Mouse (Mus musculus) adrenal gland, postnatal 36 days (tissue): ENCODE measurements around the gene Pou2f3. TPM values are rescaled to one million over a fixed set of nuclear protein-coding genes. Genes with fewer than 3 reads are reported as not detected.

Experiments used
- DNase-seq, 2 experiments: peaks; one replicate each; pipeline ENCODE4 v3.0.0; 2021; ENCODE audit warnings: mixed read lengths in 1 of 2
- long read RNA-seq, 2 experiments: library from polyadenylated mRNA; stranded (forward); transcript quantifications; one replicate each; pipeline ENCODE4 v2.0.0; 2021; ENCODE audit warnings: borderline sequencing depth in 2 of 2
- total RNA-seq, 2 experiments: library from RNA; stranded (reverse); gene quantifications; 2 replicates each; pipeline ENCODE4 v1.2.3; 2021

The Pou2f3 gene
- total RNA-seq, result not detected
- long read RNA-seq, experiment 1, result 0 reads
- long read RNA-seq, experiment 2, partial matches to known transcripts, result 0 of 1 reads
- long read RNA-seq, experiment 2, other reads (novel, unspliced or antisense), result 1 of 1 reads

DNA sequence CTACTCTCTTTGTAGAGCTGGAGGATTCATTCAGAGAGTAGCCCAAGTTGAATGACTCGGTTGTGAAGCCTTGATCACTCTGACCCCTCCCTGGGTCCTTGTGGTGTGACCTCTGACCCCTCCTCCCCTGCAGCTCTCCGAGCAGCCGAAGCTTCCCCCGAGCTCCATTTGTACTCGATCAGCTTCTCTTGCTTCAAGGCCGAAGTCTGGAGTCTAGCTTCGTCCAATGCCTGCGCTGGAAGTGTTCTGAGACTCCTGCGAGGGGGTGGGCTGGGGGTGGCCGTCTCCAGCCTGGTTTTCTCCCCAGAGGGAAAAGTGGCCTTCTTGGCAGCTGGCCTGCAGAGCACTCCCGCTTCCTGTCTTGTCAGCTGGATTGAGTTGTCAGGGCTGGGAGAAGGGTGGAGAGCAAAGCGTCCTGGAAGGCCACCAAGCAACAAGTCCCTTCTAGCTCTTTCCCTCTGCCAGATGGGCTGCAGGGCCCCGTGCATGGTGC, at the start of gene Pou2f3:
Gene Pou2f3 (minus strand): TSS at position 180 of the 493 bp plus-strand sequence.
- DNase-seq, result peak; percentile 62 to 73

DNA sequence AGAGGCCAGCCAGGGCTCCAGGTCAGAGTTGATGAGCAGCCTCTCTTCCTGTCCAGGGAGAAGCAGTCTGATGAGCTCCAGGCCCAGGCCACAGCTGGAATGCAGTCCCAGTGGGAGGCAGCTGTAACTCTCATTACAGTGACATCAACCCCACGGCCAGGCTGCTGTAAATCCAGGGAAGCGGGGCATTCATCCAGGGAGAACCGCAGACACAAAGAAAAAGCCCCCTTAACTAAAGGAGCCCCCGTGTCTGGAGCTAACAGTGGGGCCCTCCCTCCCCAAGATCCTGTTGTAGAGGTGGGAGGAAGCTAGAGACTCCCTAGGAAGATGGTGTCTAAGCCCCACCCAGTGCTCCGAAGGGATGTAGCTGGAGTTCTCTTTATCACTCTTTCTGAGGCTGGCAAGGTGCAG, 43.1 kb upstream of the Pou2f3 start:
- DNase-seq, result no peak

DNA sequence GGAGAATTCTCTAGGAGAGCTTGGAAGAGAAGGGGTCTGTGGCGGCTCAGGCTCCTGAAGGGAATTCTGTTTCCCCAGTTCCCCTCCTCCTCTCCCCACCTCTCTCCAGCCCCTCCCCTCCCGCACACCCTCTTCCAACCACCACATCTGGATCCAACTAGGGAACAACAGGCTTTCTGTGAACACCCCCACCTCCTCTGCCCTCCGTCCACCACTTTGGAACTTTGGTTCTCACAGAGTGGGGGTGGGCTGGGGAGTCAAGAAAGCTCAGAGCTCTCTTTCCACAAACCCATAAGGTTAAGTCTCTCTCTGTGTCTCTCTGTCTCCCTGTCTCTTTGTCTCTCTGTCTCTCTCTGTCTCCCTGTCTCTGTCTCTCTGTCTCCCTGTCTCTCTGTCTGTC, 42.6 kb upstream of the Pou2f3 start:
- no peak for DNase-seq

DNA sequence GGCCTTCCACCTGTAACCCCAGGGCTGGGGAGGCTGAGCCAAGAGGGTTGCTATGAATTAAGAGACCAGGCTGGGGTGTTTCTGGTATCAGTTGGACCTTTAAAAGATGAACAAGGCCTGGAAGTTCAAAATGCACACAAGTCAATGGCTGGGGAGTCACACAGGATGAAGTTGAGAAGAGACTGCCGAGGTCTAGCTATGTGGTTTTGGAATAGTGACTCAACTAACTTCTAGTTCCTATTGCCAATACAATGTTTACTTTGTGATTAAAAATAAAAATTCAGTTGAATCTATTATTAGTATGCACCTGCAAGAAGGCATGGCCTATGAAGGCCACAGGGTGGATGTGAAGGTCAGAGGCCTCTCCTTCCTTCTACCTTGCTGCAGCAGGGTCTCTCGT, 41.6 kb upstream of the Pou2f3 start:
- no peak for DNase-seq

DNA sequence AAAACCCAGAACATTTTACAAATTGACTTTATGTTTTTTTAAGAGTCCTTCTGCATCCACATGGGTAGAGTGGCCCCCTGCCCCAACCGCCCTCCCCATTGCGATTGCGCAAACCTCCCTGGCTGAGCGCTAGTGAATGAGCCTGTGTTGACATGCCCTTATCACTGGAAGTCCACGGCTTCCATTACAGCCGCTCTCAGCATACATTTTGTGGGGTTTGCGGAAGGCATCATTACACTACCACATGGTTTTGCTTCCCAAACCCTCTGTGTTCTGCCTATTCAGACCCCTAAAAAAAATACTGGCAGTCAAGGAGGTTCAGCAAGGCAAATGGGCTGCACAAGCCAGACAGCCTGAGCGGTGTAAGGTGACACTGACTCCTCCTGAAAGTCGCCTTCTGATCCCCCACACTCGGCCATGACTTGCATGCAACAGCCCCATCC, 36.6 kb upstream of the Pou2f3 start:
- DNase-seq, result no peak

DNA sequence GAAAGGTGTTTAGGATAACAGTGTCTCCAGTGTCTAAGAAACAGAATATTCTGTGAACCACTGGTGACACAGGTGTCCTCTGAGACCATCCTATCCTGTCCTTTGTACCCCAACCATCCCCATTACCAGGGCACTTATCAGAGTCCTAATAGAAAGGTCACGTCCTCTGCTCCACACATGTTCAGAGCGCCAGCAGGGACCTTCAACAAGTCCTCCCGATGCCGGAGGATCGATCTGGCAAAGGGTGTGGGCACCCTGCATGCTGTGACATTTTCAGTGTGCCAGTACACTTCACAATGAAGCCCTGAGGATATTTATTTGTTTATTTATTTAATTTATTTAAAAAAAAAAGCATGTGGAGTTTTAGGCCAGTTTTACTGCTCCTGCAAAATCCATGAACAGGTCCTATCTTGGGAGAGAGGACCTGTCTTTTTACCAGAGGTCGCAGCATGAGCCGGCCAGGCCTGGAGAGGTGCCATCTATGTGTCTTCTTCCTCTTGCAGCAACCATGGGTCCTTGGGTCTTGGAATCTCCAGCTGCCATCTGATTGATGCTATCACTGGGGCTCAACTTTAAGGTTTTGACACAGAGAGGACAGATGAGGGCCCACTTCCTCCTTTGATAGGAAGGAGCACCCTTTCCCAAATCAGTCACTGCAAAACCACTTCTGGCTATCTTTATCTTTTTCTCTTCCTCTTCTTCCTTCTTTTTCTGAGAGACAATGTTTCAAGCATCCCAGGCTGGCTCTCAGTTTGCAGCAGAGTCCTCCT, 35.8 kb upstream of the Pou2f3 start:
- no peak for DNase-seq

DNA sequence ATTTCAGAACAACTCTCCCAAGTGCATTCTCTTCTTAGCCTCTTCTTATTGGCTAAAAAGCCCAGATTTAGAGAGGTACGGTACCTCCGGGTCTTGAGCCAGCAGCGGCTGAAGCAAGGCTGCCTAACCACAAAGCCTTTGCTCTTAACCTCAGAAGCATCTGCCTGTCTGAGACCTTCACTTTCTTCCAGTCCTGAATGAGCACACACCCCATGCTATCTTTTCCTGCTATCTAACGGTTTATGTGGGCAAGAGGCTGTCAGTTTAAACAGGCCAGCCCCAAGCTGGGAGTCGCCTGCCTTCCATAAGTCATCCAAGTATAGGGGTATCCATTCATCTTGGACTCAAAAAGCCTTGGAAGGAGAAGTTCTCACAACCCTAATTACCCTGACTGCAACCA, 32.3 kb upstream of the Pou2f3 start:
- DNase-seq, result no peak

DNA sequence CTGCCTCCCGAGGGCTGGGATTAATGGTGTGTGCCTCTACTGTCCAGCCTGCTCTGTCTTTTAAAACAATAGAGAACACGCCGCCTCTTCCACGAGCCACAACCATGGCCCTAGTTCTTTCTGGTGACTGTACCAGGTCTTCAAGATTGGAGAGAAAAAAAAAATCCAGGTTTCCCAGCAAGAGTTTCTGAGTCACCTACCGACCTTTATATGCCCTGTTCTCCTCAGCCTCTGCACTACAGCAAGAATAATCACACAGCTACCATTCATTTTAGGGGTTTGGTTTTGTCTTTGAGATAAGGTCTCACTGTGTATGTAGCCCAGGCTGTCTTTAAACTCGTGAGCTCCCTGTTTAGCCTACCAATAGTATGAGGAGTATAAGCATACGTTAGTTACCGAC, 31.8 kb upstream of the Pou2f3 start:
- no peak for DNase-seq

DNA sequence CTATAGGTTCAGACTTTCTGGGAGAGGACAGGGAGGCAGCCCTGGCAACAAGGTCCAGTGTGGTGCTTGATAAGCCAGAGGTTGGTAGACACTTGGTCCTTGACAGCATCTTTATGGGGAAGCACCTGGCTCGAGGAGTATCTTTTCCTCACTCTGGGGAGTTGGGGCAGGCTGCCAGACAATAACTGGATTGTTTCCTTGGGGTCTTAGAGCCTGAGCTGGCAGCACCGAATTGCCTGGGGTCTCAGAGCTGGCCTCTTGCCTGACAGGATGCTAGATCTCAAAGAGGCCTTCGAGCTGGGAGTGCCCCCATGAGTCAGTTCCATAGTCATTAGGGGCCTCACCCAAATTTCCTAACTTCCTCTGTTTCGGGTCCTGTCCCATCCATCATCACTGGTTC, 31.1 kb upstream of the Pou2f3 start:
- no peak for DNase-seq

DNA sequence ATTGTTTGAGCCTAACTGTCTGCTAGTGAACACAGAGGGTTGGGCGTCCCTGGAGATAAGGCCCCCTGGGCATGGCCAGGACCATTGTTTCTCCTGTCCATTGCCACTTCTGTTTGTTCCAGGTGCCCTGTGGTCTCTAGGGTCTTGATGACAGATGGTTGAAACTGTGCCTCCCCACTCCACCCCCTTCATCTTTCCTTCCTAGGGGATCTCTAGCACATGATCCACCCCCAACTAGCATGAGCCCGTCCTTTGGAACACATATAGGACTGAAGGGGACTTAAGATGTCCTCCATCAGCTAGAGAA, 30.4 kb upstream of the Pou2f3 start:
- no peak for DNase-seq

DNA sequence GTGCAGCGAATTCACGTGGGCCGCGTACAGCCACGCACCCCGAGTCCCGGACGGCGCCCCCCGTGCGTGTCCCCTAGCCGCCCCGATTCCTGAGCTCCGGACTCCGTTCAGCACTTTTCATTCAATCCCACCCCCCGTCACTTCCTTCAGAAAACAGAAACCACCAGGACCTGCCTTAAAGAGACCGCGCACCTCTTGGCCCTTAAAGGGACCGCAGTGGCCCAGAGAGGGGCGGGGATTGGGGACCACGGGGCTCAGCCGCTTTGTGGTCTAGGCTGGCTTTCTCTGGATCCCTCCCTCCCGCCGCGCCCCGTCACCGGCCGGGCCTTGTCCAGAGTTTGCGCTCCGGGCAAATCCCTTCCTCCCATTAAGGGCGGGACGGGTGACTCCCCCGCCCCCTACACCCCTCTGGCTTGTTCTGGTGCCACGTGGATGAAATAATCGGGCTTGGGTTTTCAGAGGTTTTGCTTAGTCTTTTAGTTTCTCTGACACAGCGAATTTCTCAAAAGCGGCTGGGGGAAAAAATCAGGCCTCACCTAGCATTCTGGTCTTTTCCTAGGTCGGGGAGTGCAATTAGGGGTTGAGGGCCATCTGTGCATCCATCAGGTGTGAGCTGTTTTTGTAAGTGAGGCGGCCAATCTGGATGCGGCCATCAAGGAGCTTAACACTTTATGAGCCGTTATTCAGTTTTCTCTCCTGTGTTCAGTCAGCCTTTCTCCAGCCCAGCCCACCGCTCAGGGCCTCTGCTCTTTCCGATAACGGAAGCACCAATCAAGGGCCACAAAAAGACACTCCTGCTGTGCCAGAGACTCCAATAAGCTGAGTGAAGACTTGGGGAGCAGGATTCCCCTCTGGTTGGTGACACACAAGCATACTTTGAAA, 29.8 kb upstream of the Pou2f3 start, which contains the start of gene Oaf:
Gene Oaf (minus strand): TSS at position 200 of the 882 bp plus-strand sequence.
- peak; percentile 83 to 93 for DNase-seq

DNA sequence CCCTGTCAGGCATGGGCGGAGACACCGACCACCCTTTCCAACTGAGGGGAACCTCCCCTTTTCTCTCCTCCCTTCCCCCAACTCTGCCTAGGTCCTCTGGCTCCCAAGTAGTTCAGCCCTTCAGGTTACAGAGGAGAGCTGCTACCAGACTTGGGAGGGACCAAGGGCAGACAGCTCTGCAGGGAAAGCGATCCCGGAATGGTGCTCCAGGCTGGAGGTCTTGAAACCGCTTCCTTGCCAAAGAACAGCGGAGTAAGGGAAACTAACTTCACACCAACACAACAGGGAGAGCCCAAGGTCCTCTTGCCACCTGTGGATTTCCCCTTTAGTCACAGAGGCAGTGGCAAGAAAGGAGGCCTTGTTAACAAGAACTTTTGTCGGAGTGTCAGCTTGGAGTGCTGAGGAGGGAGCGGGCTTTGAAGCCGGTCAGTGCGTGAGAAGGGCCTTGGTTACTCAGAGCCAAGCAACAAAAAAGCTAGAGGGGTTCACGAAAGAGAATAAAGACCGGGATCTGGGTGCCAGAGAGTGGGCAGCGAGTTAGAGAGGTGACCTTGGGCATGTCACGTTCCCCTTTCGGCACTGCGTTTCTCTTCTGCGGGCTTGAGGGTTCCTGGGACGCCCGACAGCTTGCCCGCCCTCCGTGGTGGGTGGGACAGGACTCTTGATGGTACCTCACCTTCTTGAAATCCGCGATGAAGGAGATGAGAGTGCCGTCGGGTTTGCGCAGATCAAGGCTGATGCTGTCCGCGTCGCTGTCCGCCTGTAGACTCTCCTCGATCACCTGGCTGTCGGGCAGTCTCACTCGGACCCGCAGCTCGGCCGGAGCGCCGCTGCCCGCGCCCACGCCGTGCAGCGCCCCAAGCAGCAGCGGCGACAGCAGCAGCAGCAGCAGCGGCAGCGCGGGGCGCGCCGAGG, 28.7 kb upstream of the Pou2f3 start:
- DNase-seq, result peak in 1 of 2 experiments; percentile 47

DNA sequence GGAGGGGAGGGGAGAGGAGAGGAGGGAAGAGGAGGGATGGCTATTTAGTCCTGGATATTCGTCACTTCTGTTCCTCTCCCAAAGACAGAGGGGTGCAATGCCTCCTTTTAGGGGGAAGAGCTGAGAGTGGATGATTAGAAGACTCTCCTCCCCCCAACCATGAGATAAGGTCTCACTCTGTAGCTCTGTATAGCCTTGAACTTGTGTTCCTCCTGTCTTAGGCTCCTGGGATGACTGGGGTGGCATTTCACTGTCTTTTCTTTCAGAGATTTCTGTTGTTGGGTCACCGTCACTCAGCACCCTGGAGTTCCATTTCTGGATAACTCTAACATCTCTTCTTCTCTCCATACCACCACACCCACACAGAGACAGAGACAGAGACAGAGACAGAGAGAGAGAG, 28.0 kb upstream of the Pou2f3 start:
- DNase-seq, result no peak

DNA sequence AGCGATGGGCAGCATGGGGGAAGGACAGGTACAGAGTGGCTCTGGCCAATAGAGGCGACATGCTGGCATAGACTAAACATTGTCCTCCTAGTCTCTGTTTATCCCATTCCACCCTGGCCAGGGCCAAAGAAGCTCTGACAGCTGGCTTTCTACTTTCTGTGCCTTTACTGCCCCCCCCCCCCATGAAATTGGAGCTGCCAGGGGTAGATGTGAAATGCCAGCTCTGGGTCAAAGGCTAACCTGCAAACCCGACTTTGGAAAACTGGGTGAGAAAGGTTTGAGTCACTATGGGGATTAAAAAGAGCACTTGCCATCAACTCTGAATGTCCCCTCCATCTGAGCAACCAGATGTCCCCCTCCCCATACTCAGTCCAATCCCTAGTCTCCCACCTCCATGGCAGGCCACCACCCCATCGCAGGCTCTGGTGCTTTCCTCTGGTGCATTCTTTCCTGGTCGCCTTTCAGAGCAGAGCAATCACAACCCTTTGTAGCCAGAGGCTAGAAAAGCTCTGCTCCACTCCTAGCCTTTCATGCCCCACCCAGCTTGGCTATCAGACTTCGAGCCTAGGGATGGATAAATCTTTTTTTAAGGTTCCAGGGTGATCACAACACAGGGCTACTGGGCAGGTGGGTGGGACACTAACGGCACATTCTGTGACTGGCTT, 27.1 kb upstream of the Pou2f3 start:
- no peak for DNase-seq

DNA sequence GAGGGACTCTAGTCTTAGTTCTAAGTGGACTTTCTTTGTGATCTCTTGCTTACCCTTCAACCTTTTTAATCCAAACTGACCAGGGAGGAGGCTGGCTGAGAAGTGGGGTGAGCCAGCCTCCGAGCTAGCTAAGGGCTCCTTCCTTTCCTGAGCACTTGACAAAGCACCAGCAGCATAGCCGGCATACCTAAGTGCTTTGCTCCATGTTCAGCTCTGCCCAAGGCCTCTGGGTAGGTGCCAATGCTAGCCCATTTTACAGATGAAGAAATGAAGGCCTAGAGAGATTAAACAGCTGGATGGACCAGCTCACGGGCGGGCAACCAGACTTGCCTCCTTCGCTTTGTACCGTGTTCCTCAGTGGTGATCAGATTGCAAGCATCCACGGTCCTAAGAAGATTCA, 26.4 kb upstream of the Pou2f3 start:
- DNase-seq, result no peak

DNA sequence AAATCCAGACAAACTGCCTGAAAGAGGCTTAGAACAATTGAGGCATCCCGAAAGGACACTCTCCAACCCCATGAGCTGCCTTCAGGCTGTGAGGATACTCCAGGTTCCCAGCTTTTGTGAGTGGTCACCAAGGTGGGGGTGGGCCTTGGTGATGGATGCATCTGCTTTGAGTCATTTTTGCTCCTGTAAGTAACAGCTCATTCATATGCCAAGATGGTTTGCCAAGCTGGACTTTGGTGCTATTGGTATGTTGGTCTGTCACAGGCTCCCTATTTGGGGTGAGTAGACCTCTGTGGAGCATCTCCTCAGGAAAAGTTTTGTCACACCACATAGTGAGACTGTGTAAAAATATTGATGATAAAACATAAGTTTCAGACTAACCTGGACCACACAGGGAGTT, 25.9 kb upstream of the Pou2f3 start:
- DNase-seq, result no peak

DNA sequence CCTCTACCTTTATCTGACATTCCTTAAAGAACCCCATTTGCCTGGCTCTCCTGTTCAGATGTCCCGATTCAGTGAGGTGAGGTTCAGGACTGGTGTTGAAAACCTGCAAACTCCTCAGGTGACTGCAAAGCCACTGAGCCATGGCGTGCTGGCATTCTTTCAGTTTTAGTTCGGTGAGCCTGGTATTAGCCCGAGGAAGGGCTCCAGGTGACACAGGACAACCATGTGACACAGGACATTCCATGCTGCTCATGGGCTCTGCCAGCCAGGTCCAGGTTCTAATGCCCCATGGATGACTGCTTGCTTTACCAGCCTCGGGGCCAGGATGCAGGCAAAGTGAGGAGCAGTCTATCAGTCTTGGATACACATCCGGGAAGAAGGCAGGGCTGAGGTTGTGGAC, 25.2 kb upstream of the Pou2f3 start:
- no peak for DNase-seq

DNA sequence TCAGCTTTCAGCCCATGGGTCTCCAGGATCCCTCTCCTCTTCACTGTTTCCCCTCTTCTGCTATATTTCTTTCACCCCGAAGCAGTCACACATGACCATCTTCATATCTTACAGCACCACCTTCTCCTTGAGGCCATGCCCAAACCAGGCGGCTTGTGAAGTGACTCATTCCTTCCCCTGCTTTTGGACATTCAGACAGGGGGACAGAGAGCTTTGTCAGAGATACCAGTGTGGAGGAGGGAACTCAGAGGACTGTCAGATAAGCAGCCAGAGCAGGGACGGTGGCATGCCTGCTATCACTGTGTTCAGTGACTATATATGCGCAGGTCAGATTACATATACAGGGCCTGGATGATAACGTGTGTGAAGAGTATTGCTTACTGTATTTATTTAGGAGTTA, 24.3 kb upstream of the Pou2f3 start:
- peak in 1 of 2 experiments; percentile 46 for DNase-seq

DNA sequence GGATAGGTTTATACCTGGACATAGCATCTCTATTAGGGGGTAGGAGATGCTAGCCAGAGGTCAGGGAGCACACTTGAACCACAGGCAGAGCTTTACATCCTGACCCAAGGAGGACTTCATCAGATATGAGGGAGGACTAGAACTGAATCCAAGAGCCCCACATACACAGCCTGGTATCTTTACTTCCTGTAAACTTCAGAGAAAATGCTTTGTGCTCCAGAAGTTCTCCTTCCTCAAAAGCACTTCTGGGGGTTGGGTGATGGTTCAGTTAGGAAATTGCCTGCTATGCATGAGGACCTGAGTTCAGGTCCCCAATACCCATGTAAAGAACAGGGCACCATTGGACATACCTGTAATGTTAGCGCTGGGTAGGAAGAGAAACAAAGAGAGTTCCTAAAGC, 23.3 kb upstream of the Pou2f3 start:
- no peak for DNase-seq

DNA sequence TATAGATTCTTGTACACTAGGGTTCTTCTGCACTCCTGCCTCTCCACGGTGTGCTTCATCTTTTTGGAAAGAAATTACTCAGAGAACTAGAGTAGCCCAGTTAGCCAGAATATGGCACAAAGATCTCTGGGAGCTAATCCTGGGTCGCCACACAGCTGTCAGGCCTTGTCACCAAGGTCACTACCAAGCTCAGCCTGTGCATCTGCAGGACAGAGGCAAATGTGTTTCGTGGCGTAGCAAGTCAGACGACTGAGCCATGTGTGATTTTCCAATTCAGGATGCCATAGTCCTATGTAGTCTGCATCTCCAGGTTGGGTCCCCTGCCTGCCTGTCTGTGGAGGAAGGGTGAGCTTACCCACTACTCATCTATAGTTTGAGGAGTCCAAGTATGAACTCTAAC, 22.9 kb upstream of the Pou2f3 start:
- no peak for DNase-seq

DNA sequence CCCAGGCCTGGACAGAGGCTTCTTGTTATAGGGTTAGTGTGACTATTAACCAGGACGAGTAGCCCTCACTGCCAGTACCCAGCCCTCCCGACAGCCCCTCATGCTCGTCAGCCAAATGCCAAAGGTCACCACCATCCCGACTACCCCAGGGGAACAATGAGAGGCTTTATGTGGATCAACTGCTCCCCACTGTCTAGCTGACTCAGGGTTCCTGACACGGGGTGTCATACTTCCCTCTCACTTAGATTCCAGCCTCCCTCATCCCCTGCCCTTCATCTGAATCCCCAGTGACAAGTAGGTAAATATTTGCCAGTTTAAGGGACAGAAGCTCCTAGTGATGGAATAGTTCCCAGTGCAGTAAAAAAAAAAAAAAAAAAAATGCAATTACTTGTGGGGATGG, 22.1 kb upstream of the Pou2f3 start:
- no peak for DNase-seq
